Mouse (Mus musculus) bone marrow macrophage, adult 2 months (primary cell): Measurements from ENCODE around the gene Tmem170b. TPM values are rescaled to one million over a fixed set of nuclear protein-coding genes. Genes with fewer than 3 reads are reported as not detected.

ENCODE experiments used
- H3K27ac ChIP-seq: 2 replicates; pipeline ENCODE4 v1.5.1; 2012; ENCODE audit warnings: low read depth, low read length; ENCODE audit not compliant: insufficient read depth
- H3K4me1 ChIP-seq: 2 replicates; pipeline ENCODE4 v1.6.1; 2012; ENCODE audit warnings: low read length; ENCODE audit not compliant: control insufficient read depth, insufficient read depth
- H3K4me3 ChIP-seq: 2 replicates; pipeline ENCODE4 v1.5.1; 2012; ENCODE audit warnings: mild to moderate bottlenecking, low read length, moderate library complexity; ENCODE audit not compliant: insufficient read depth
- CTCF ChIP-seq: IDR thresholded peaks from 2 replicates; pipeline ENCODE4 v1.5.1; 2012; ENCODE audit warnings: low read depth, mild to moderate bottlenecking, low read length, moderate library complexity
- POLR2A ChIP-seq: IDR thresholded peaks from 2 replicates; pipeline ENCODE4 v1.6.1; 2012; ENCODE audit warnings: mild to moderate bottlenecking, low read depth, low read length, borderline replicate concordance
- polyA plus RNA-seq: library from polyadenylated mRNA; stranded (reverse); fragments of >200 nt; gene quantifications from 2 replicates; pipeline ENCODE4 v1.2.4, GENCODE M21; 2012; ENCODE audit not compliant: missing spikeins, insufficient read depth, insufficient read length

Gene Tmem170b
- polyA plus RNA-seq, 1 experiment = 26.6 TPM

DNA sequence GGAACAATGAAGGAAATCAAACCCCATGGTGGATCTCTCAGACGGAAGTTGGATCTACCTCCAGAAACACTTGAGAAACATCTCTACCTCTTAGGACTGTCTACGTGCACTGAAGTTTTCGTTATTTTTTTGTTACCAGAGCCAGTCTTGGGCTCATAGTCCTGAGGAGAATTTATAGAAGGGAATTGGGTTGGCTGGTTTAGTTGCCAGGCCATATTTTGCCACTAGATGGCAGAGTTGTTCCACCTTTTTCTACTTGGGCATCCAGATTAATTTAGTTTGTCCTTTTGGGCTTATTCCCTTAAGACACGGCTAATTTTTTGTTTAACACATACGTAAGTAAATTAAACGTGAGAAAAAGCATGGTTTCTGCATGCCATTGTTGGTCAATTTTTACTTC lies 37.1 kb downstream of the Tmem170b start:
- Histone ChIP-seq H3K27ac (no peak overlapping the region), H3K4me1 (no peaks in the 10 kb centered on the region), H3K4me3 (no peak overlapping the region)
- no peak for TF ChIP-seq CTCF

DNA sequence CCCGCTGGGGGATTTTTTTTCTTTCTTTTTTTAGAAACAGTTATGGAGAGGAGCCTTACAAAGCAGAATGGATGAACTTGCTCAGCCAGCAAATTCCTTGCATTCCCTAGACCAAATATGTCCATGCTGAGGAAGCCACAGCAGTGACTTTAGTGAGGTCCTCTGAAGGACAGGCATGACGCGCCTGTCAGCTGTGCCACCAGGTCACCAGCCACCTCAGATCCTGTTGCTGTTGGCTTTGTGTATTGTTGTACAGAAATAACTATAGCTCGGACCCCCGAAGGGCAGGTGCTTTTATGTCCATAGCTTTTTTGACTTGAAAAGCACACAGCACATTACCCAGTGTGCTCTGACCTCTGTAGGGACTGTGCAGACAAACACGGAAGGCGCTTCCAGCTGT lies 38.1 kb downstream of the Tmem170b start:
- no peak overlapping the region for H3K4me3 ChIP-seq
- no peaks in the 10 kb centered on the region for H3K4me1 ChIP-seq
- no peak overlapping the region for H3K27ac ChIP-seq
- no peak for TF ChIP-seq POLR2A

DNA sequence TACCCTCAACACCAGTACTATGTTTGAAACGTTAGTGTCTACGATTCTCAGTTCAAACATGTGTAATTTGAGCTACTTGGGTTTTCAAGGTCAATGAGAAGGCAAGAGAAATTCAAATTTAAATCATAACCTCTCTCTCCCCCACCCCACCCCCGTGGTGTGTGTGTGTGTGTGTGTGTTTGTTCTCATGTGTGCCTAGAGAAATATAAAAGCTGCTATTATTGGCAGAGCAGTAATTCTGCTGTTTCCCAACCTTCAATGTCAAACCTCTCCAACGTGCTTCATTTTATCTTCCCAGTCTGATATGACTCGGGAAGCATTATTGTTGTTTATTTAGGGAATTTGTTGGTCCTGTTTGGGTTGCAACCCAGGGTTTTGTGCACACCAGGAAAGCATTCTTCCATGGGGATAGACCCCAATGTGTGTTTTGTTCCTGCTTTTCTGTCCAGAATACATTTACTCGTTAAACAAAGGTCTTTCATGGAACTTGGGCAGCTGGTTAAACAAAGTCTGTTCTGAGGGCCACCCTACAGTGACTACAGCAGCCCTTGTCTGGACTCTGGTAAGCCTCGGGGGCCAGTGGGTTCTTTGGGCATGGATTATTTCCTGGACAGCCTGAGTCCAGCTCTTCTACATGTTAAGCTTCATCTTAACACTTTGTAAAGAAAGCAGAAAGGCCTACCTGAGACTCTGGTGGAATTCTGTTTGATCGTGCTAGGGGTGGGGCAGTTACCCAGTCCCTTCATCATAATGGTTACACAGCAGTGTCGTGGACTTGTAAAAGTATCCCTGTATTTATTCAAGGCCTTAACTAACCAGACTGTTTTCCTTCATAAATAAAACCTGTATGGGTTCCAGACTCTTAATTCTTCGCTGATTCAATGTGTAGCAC lies 39.1 kb downstream of the Tmem170b start:
- Histone ChIP-seq H3K4me1 (no peaks in the 10 kb centered on the region), H3K27ac (no peak overlapping the region), H3K4me3 (no peak overlapping the region)
- TF ChIP-seq POLR2A (no peak), CTCF (no peak)

DNA sequence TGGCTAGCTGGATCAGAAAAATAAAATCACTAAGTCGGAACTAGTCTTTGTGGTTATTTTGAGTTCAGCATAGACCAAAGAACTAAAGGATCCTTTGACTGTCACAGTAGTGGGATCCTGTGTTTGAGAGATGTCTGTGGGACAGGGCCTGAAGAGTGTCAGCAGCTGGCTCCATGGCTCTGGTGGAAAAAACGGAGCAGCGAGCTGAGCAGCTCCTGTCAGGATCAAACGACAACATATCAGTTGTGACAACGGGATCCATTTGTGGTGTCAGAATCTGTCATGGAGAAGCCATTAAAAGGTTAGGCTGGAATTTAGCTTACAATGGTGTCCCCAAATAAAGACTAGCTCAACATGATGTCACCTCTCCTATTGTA lies 39.8 kb downstream of the Tmem170b start:
- TF ChIP-seq CTCF = no peak
- TF ChIP-seq POLR2A = no peak
- Histone ChIP-seq H3K4me3 (no peak overlapping the region), H3K4me1 (no peaks in the 10 kb centered on the region), H3K27ac (no peak overlapping the region)

DNA sequence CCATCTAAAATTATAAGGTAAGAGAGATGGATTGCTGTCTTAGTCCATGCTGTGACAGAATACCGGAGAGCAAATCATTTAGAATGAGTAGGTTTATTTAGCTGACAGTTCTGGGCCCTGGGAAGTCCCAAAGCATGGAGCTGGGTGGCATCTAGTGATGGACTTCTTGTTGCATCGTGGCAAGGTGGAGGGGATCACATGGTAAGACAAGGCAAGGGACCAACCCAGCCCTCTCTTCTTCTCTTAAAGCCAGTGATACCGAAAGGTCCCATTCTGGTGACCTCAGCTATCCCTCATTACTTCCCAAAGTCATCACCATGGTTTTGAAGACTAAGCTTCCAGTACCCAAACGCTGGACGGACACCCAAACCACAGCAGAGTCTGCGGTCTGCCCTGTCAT lies 42.3 kb downstream of the Tmem170b start:
- no peaks in the 10 kb centered on the region for H3K4me1 ChIP-seq
- TF ChIP-seq POLR2A (no peak), CTCF (no peak)
- H3K27ac ChIP-seq = no peak overlapping the region
- no peak overlapping the region for H3K4me3 ChIP-seq

DNA sequence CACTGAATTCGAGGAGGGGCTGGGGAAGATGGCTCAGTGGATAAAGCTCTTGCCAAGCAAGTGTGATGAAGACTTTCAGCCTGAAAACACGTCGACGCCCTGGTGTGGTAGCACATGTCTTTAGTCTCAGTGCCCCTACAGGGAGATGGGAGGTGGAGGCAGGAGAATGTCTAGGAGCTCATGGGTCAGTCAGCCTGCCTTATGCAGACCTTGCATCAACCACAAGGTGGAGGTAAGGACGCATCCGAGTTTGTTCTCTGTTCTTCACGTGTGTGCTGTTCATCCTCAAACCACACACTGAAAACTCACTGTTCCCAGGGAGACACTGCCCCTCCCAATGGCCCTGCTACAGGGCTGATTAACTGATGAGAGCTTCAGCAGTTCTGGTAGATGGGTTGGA lies 45.0 kb downstream of the Tmem170b start:
- Histone ChIP-seq H3K4me3 (no peak overlapping the region), H3K4me1 (no peaks in the 10 kb centered on the region), H3K27ac (no peak overlapping the region)
- TF ChIP-seq CTCF (no peak), POLR2A (no peak)

DNA sequence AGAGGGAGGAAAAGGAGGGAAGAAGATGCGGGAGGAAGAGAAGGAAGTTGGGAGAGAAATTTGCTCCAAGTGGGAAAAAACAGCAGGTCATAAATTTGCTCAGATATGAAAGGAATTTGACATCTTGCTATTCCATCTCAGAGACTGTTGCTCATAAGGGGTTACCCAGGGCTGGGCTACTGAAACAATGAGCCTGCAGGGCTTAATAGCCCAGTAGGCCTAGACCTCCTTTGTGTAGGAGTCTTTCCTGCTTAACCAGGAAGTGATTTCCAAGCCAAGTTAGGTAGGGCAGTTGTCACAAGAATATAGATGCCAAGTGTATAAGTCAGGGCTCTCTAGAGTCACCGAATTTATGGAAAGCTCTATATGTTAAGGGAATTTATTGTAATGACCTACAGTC lies 48.1 kb downstream of the Tmem170b start:
- H3K27ac ChIP-seq = no peak overlapping the region
- no peaks in the 10 kb centered on the region for H3K4me1 ChIP-seq
- TF ChIP-seq CTCF (no peak), POLR2A (no peak)
- no peak overlapping the region for H3K4me3 ChIP-seq

DNA sequence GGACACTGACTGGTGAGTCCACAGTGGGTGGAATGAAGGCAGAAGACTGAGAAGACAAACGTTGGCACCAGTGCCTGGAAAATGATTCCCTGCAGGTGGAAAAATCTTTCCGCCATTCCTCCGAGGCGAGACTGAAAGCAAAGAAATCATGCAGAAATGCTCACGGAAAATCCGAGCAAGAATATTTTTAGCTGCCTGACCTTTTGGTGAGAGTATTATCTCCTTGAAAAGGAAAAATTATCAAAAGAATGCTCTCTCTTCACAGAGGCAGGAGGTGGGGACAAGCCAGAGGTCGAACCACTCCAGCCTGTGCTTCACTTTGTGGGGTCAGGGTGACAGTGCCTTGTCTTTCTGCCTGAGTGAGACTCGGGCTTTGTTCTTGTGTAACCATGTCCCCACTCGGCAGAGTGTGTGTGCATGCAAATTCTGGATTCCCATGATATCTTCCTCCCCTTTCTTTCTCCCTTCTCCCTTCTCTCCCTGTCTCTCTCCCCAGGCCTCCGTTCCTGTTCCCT lies 49.9 kb downstream of the Tmem170b start:
- Histone ChIP-seq H3K27ac (no peak overlapping the region), H3K4me1 (no peaks in the 10 kb centered on the region), H3K4me3 (no peak overlapping the region)
- TF ChIP-seq CTCF = no peak

DNA sequence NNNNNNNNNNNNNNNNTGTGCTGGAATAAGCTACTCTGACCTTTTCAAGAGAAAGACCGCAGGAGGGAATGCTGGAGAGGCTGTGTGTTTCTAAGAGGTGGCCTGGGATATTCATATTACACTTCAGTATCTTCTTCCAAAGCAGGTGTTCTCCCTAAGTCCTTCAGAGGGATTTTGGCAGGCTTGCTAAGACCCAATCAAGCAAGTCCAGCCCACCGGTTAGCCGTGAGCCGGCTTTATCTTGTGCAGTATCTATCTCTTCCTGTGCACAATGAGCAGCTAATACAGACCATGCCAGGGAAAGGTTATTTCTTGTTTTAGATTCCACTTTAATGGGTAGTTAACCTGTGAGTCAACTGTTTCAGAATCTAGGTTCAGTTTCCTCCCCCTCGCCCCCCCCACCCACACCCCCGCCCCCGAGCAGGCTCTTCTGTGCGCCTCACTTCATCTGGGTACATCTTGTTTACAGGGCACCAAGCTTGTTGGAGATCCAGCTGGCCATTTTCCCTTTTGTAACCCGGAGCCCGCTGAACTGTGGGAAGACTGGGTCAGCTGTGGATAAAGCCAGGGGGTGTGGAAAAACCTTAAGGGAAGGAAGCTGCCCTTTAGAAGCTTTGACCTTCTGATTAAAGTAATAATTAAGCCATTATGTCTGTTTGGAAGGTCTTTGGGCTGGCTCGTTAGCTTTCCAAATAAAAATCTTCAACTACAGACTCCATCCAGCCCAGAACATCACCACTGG lies 54.5 kb downstream of the Tmem170b start:
- Histone ChIP-seq H3K27ac (no peak overlapping the region), H3K4me1 (peaks cover 11% of the 10 kb centered on the region), H3K4me3 (no peak overlapping the region)
- TF ChIP-seq POLR2A = no peak
- no peak for TF ChIP-seq CTCF

DNA sequence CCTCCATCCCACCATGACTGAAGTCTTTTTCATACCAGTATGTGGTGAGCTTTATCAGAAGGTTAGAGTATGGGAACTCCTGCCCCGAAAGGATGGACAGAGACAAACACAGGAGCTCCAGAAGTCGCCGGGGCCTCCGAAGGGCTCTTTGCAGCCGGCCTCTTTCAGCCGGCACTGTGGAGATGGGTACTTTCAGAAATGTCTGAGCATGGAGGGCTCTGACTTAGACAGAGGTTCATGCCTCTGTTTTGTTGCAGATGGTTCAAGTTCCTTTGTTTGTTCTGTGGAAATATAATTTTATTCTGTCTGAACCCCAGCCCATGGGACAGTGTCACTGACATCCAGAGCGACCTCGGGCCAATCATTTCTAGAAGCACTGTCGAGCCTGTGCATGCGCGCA lies 55.4 kb downstream of the Tmem170b start:
- Histone ChIP-seq H3K27ac (no peak overlapping the region), H3K4me3 (no peak overlapping the region), H3K4me1 (peaks cover 14% of the 10 kb centered on the region)
- TF ChIP-seq POLR2A (no peak), CTCF (no peak)
